Mouse (Mus musculus) megakaryocyte, adult 5-6 weeks (primary cell): ENCODE results near the gene Clic5. TPM values are rescaled to one million over a fixed set of nuclear protein-coding genes. Genes with fewer than 3 reads are reported as not detected.
"Not testable (repeated sequence)": the region's sequence is repeated elsewhere in the genome, so short reads cannot be mapped to it uniquely, and the experiment has no call there.

Experiments used
- ATAC-seq: 2 replicates; pipeline ENCODE4 v1.8.0; 2016; ENCODE audit warnings: mild to moderate bottlenecking, inconsistent platforms; ENCODE audit not compliant: poor library complexity, severe bottlenecking
- total RNA-seq, 2 experiments: library from RNA; stranded (forward) in 1 of 2; stranded (reverse) in 1 of 2; fragments of 153-499, 151-499 nt in 1 of 2; fragments of 221-1000, 200-1000 nt in 1 of 2; gene quantifications; 2 replicates each; pipeline versions ENCODE4 v1.2.3 to v1.2.4; 2015 to 2017

Clic5 gene
- total RNA-seq (2015) (0.09 and 0.14 TPM in 2 replicates), total RNA-seq (2017) (0.04 and 0.15 TPM in 2 replicates)

DNA sequence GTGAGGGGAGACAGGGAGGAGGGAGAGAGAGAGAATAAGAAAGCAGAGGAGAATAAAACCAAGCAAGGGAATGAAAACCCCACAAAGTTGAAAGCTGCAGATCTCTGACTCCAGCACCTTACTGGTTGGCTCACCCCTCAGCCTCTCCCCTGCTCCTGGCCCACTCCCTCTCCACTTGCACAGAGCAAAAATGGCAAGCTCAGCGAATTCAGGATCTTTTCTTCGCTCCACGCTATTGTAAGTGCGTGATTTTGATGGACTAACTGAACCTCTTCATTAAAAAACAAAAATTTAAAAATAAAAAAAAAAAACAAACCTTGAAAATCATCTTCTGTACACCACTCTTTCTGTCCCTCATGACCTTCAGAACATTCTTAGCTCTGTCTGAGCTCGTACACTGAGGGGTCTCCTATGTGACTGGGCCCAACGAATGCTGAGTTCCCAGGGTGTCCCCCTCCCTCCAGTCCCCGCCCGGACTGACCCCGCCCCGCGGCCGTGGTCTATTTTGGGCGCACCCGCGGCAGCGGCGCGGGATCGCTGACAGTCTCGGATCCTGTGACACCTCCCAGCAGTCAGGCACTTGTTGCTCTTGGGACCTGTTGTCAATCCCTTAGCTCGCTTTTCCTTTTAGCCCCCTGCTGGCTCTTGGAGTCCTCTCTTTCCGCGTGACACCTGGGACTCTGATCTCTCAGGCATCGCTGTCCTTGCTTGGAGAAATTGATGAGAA lies at the start of gene Clic5:
Clic5 (plus strand) TSS at position 543 of the 727 bp plus-strand sequence.
- peak; percentile 75 for ATAC-seq

DNA sequence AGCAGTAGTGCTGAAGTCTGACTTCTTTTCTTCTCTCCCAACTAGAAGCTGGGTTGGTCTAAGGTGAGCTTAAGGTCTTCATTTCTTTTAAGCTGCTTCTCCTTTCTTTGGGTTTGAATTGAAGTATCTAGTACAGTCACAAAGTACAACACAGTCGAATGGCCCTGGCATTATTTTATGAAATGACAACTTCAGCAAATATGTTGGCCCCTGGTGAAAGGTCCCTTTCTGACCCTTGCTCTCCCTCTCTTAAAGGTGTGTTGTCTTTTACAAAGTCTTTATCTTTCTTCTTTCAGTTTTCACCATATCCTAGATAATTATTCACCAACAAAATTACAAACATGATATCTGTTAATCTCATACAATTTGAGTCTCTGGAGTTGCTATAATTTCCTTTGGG lies 42.6 kb upstream of the Clic5 start:
- ATAC-seq, result no peak

- ATAC-seq, result no peak
Observed at GRCm38 (mm10) chr17:44148109-44148846, 40.1 kb upstream of the Clic5 start.

- peak; percentile 82 for ATAC-seq
Observed at GRCm38 (mm10) chr17:44151130-44151529, 37.3 kb upstream of the Clic5 start.

DNA sequence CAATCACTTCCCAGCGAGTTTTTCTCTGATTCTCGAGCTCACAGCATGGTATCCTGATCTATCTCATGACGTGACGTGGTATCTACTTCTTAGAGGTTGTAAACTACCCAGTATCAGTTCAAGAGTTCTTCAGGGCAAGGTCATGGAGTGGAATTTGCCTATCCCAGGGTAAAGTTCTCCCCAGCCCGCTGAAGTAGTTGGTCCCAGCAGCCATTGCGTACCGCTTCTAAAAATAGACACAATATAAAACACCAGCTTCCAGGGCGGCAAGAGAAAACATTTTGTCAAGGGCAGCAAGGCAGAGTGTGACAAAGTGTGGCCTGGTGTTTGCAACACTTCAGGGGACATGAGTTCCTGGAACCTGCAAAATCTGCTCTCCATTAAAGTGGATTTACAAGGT lies 36.5 kb upstream of the Clic5 start:
- no peak for ATAC-seq

- no peak for ATAC-seq
Observed at GRCm38 (mm10) chr17:44153871-44154270, 34.5 kb upstream of the Clic5 start.

- no peak for ATAC-seq
Observed at GRCm38 (mm10) chr17:44155204-44155603, 33.2 kb upstream of the Clic5 start.

- no peak for ATAC-seq
Observed at GRCm38 (mm10) chr17:44158186-44158585, 30.2 kb upstream of the Clic5 start.

DNA sequence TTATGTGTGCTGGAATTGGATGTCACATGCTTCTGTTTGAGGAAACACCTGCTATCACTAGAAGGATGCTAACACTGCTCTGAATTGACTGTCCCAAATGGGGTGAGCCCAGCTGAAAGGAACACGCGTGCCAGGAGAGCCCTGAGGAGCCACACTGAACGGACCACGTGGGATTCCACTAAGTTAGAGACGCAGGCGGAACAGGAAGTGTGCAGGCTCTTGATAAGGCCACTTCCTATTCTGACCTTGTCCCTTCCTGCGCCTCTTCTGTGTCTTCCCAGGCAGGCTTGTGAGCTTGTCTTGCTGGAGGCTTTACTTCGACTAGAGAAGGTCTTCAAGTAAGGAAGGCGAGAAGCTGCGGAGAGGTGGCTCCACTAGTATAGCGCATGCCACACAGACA lies 27.9 kb upstream of the Clic5 start:
- peak; percentile 49 for ATAC-seq

DNA sequence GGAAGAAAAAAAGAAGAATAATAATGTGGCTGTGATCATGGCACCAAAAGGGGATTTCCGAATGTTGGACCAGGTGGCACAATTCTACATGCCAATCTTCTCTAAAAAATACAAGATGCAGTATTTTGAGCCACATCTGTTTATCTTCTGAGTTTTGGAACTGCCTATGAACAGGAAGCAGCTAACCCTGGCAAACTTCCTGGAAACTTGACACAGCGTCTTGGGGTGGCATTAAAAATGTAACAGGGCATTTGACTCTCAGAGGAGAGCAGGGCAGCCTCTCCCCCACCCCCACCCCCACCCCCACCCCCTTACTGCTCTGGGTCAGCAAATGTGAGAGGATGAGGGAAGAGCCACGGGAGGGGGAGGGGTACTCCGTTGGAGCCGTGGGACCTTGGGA lies 25.9 kb upstream of the Clic5 start:
- ATAC-seq, result no peak

GRCm38 (mm10) chr17:44162935-44163334 lies 25.4 kb upstream of the Clic5 start:
- ATAC-seq, result no peak

DNA sequence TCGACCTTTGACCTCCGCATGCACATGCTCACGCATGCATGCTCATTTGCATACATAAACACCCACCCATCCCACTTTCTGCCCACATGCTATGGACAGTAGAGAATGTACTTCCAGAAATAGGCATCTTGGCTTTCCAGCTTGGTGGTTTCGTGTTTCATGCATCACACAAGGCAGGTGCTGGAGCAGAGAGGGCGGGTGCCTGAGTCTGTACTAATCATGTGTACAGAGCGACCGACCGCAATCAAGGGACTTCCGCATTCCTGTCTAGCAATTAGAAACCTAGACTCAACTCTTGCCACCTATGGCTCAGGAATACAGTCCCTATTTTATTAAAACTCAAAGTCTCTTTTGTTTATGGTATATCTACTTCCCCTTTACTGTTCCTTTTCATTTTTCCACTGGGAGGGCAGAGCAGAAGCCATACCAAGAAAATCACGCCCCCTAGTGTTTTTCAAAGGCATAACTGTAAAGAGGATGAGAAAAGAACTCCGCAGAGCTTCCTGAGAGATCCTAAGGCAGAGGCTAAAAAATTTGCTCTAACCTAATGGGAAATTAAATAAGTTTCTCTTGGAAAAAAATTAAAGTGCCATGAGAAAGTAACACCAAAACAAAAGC lies 22.5 kb upstream of the Clic5 start:
- ATAC-seq, result peak; percentile 59

GRCm38 (mm10) chr17:44169676-44170075 lies 18.7 kb upstream of the Clic5 start:
- no peak for ATAC-seq

DNA sequence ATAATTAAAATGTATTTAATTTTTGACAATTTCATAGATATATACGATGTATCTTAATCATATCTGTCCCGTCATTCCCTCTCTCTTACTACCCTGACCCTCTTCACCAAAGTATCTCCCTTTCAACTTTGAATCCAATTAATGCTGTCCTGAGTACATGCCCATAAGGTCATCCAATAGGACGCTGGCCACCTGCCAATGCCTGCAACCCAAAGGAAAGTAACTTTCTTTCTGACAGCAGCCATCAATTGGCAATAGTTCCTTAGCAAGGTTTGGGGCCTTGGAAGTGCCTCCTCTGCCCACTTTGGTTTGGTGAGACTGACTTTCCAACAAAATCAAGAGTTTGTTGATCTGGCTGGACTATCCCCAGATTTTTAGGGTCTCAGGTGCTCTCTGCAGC lies 18.1 kb upstream of the Clic5 start:
- ATAC-seq, result no peak

GRCm38 (mm10) chr17:44171930-44172329 lies 16.5 kb upstream of the Clic5 start:
- ATAC-seq, result no peak

DNA sequence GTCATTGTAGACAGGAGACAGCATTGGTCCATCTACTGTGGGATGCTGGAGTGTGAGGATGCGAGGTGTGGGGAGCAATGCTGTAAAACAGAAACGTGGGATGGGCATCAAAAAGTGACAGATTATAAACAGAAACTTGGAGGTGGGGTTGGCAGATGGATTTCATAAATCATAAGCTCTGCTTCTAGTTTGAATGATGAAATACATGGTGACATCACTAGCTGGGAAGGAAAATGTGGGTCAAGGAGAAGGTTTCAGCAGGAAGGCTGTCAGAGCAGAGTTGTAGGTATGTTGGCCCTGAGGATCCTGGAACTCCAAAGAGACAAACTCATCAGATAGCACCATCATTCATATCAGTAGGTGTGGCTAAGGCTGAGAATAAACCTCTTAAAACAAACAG lies 15.0 kb upstream of the Clic5 start:
- no peak for ATAC-seq

DNA sequence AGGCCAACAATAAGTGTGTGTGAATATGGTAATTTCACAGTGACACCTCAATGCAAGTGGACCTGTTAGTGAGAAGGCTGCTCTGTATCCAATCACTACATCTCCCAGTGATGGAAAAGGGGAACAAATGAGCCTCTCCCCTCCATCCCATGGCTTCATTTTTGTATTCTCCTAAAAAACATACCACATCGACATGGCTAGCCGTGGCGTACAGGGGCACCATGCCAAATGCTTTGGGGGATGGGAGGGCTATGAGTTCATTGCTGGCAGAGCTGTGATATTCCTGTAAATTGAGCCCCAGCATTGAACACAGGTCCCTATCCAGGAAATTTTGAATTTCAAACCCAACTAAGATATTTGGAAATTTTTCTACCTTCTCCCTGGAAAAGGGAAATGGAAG lies 11.1 kb upstream of the Clic5 start:
- ATAC-seq, result no peak

- ATAC-seq, result no peak
Observed at GRCm38 (mm10) chr17:44181346-44181745, 7.0 kb upstream of the Clic5 start.

GRCm38 (mm10) chr17:44186871-44187270 lies 1.5 kb upstream of the Clic5 start:
- no peak for ATAC-seq

DNA sequence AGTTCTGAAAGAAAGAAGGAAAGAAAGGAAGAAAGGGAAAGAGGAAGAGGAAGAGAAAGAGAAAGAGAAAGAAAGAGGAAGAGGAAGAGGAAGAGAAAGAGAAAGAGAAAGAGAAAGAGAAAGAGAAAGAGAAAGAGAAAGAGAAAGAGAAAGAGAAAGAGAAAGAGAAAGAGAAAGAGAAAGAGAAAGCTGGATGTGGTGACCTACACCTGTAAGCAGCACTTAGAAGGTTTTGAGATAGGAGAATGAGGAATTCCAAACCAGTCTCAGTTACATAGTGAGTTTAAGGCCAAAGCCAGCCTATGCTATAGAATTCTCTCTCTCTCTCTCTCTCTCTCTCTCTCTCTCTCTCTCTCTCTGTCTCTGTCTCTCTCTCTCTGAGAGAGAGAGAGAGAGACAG lies 847 bp upstream of the Clic5 start:
- ATAC-seq, result not testable (repeated sequence)

DNA sequence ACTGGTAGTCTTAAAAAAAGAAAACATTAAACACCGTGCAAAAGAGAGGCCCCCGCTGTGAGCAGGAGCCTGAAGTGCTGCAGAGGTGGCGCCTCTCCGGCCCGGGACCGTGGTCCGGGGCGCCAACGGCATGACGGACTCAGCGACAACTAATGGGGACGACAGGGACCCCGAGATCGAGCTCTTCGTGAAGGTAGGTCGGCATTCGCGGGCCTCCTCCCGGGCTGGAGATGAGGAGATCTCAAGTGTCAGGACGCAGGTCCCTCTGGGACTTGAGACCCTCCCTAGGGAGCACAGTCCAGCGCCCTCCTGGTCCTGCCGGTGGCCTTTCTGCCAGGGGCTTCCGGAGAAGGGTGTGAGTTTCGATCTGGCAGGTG lies 373 bp downstream of the Clic5 start:
- ATAC-seq, result peak; percentile 59

GRCm38 (mm10) chr17:44189696-44190095 lies 1.3 kb downstream of the Clic5 start:
- ATAC-seq, result 0 out of 2 replicates have a peak, but pooled peaks have one; percentile 16
